Mouse (Mus musculus): Measurements from ENCODE around the gene Tmsb15a. TPM values are rescaled to one million over a fixed set of nuclear protein-coding genes. Genes with fewer than 3 reads are reported as not detected.
A peak's percentile ranks its signal among the peaks of the same experiment; 100 is the strongest.
"Not testable (repeated sequence)": the region's sequence is repeated elsewhere in the genome, so short reads cannot be mapped to it uniquely, and the experiment has no call there.

Gene Tmsb15a
- not detected in 2 replicates for polyA plus RNA-seq (2016; fragmentation: Nextera tagmentation; extraction: Ambion mirVana)

- Histone ChIP-seq H3K4me3 (replicated peaks) (no peak within 1 kb of the TSS), H3K4me2 (no peak within 1 kb of the TSS), H3K27me3 (peaks cover 19% of the 10 kb centered on the region), H3K9me3 (no peaks in the 10 kb centered on the region), H3K4me1 (no peaks in the 10 kb centered on the region), H3K36me3 (replicated peaks) (no peaks in the 10 kb centered on the region), H3K27ac (no peak within 1 kb of the TSS), H3K9ac (no peak within 1 kb of the TSS)
- ATAC-seq (ENCODE audit: low FRiP score), result no peak
- WGBS, result 86% methylated on average over 10 of the region's 10 CpGs
These were observed at the start of gene Tmsb15a for GRCm38 (mm10) chrX:135725161-135725560. Tmsb15a (minus strand) TSS chrX:135725261.

- Histone ChIP-seq H3K4me3 (replicated peaks) (no peak overlapping the region), H3K9me3 (no peaks in the 10 kb centered on the region), H3K9ac (no peak overlapping the region), H3K4me2 (no peak overlapping the region), H3K36me3 (replicated peaks) (0 out of 2 replicates have a peak, but pooled peaks cover 3% of the 10 kb centered on the region), H3K4me1 (no peaks in the 10 kb centered on the region), H3K27me3 (no peaks in the 10 kb centered on the region), H3K27ac (no peak overlapping the region)
- ATAC-seq (ENCODE audit: low FRiP score), result no peak
- 76% methylated on average over 2 of the region's 2 CpGs for WGBS
These were observed 43.5 kb upstream of the Tmsb15a start for GRCm38 (mm10) chrX:135768565-135768964.

- WGBS, result 74% methylated on average over 3 of the region's 3 CpGs
- H3K4me3 ChIP-seq (replicated peaks), result no peak overlapping the region
- peaks cover 3% of the 10 kb centered on the region; the same call in 1 of the 2 replicates for H3K36me3 ChIP-seq (replicated peaks)
- H3K4me1 ChIP-seq, result no peaks in the 10 kb centered on the region
- no peak for ATAC-seq (ENCODE audit: low FRiP score)
- no peak overlapping the region for H3K9ac ChIP-seq
- no peaks in the 10 kb centered on the region for H3K9me3 ChIP-seq
- no peak overlapping the region for H3K27ac ChIP-seq
- no peak overlapping the region for H3K4me2 ChIP-seq
- H3K27me3 ChIP-seq, result no peaks in the 10 kb centered on the region
These were observed 43.0 kb upstream of the Tmsb15a start for GRCm38 (mm10) chrX:135768043-135768548.

- ATAC-seq (ENCODE audit: low FRiP score), result no peak
- H3K4me3 ChIP-seq (replicated peaks), result no peak overlapping the region
- no peak overlapping the region for H3K27ac ChIP-seq
These were observed 36.6 kb upstream of the Tmsb15a start for GRCm38 (mm10) chrX:135761707-135762106.

GRCm38 (mm10) chrX:135752832-135753231 is 27.8 kb upstream of the Tmsb15a start:
- Histone ChIP-seq H3K4me1 (no peaks in the 10 kb centered on the region), H3K9me3 (no peaks in the 10 kb centered on the region), H3K9ac (no peak overlapping the region), H3K27ac (no peak overlapping the region), H3K27me3 (no peaks in the 10 kb centered on the region), H3K4me2 (no peak overlapping the region), H3K4me3 (replicated peaks) (no peak overlapping the region), H3K36me3 (replicated peaks) (peaks cover 9% of the 10 kb centered on the region)
- no peak for ATAC-seq (ENCODE audit: low FRiP score)
- 5% methylated on average over 2 of the region's 2 CpGs for WGBS

More at GRCm38 (mm10) chrX:135761707-135762106, 36.6 kb upstream of the Tmsb15a start:
- Histone ChIP-seq H3K4me2 (no peak overlapping the region), H3K36me3 (replicated peaks) (peaks cover 7% of the 10 kb centered on the region; the same call in 1 of the 2 replicates), H3K9ac (no peak overlapping the region), H3K4me1 (no peaks in the 10 kb centered on the region), H3K9me3 (no peaks in the 10 kb centered on the region), H3K27me3 (no peaks in the 10 kb centered on the region)

GRCm38 (mm10) chrX:135745376-135745775 is 20.3 kb upstream of the Tmsb15a start:
- H3K4me2 ChIP-seq; H3K4me3 ChIP-seq (replicated peaks); H3K27me3 ChIP-seq; ATAC-seq (ENCODE audit: low FRiP score); H3K27ac ChIP-seq; H3K9ac ChIP-seq; H3K36me3 ChIP-seq (replicated peaks); H3K4me1 ChIP-seq; H3K9me3 ChIP-seq: not testable (repeated sequence)
- 91% methylated on average over 3 of the region's 3 CpGs for WGBS

- WGBS, result 20% methylated on average over 7 of the region's 7 CpGs
- H3K9ac ChIP-seq, result peak overlapping the region; percentile 52
- no peak for ATAC-seq (ENCODE audit: low FRiP score)
- H3K4me1 ChIP-seq, result 0 out of 2 replicates have a peak, but pooled peaks cover 6% of the 10 kb centered on the region
- peak overlapping the region; percentile 55 for H3K4me3 ChIP-seq (replicated peaks)
- peaks cover 6% of the 10 kb centered on the region for H3K36me3 ChIP-seq (replicated peaks)
- H3K27me3 ChIP-seq, result peaks cover 6% of the 10 kb centered on the region; the same call in 1 of the 2 replicates
- H3K9me3 ChIP-seq, result no peaks in the 10 kb centered on the region
- H3K27ac ChIP-seq, result no peak overlapping the region; the same call in 1 of the 2 replicates
- H3K4me2 ChIP-seq, result peak overlapping the region; percentile 55
These were observed 17.9 kb upstream of the Tmsb15a start for GRCm38 (mm10) chrX:135743056-135743355.

- peak within 1 kb of the TSS; percentile 52 for H3K9ac ChIP-seq
- peaks cover 6% of the 10 kb centered on the region; the same call in 1 of the 2 replicates for H3K27me3 ChIP-seq
- H3K27ac ChIP-seq, result peak within 1 kb of the TSS; percentile 87
- peak within 1 kb of the TSS; percentile 55 for H3K4me3 ChIP-seq (replicated peaks)
- peaks cover 6% of the 10 kb centered on the region for H3K36me3 ChIP-seq (replicated peaks)
- peak within 1 kb of the TSS; percentile 55 for H3K4me2 ChIP-seq
- peak; percentile 98 for ATAC-seq (ENCODE audit: low FRiP score)
- 20% methylated on average over 48 of the region's 48 CpGs for WGBS
- 0 out of 2 replicates have a peak, but pooled peaks cover 6% of the 10 kb centered on the region for H3K4me1 ChIP-seq
- no peaks in the 10 kb centered on the region for H3K9me3 ChIP-seq
These were observed 17.4 kb upstream of the Tmsb15a start, which contains the start of the genes Armcx5 and Gprasp1 for GRCm38 (mm10) chrX:135742304-135743055. Armcx5 (plus strand) TSS chrX:135742733. Gprasp1 (plus strand) TSS chrX:135742733.

- Histone ChIP-seq H3K9ac (no peak overlapping the region), H3K27ac (no peak overlapping the region), H3K27me3 (peaks cover 9% of the 10 kb centered on the region; the same call in 1 of the 2 replicates), H3K9me3 (no peaks in the 10 kb centered on the region), H3K4me1 (0 out of 2 replicates have a peak, but pooled peaks cover 6% of the 10 kb centered on the region), H3K36me3 (replicated peaks) (no peaks in the 10 kb centered on the region), H3K4me2 (no peak overlapping the region), H3K4me3 (replicated peaks) (no peak overlapping the region)
- no peak for ATAC-seq (ENCODE audit: low FRiP score)
- 95% methylated on average over 2 of the region's 2 CpGs for WGBS
These were observed 13.9 kb upstream of the Tmsb15a start for GRCm38 (mm10) chrX:135738730-135739520.

GRCm38 (mm10) chrX:135712845-135713244 is 12.2 kb downstream of the Tmsb15a start:
- Histone ChIP-seq H3K4me2 (no peak overlapping the region), H3K27ac (no peak overlapping the region), H3K9me3 (no peaks in the 10 kb centered on the region), H3K36me3 (replicated peaks) (no peaks in the 10 kb centered on the region), H3K27me3 (peaks cover 2% of the 10 kb centered on the region; the same call in 1 of the 2 replicates), H3K4me1 (no peaks in the 10 kb centered on the region), H3K4me3 (replicated peaks) (no peak overlapping the region), H3K9ac (no peak overlapping the region)
- 83% methylated on average over 2 of the region's 2 CpGs for WGBS
- ATAC-seq (ENCODE audit: low FRiP score), result no peak

GRCm38 (mm10) chrX:135704349-135704748 is 20.7 kb downstream of the Tmsb15a start:
- Histone ChIP-seq H3K4me1 (no peaks in the 10 kb centered on the region), H3K36me3 (replicated peaks) (no peaks in the 10 kb centered on the region), H3K9me3 (no peaks in the 10 kb centered on the region), H3K9ac (no peak overlapping the region), H3K4me3 (replicated peaks) (no peak overlapping the region), H3K4me2 (no peak overlapping the region), H3K27ac (no peak overlapping the region), H3K27me3 (peaks cover 10% of the 10 kb centered on the region; the same call in 1 of the 2 replicates)
- no peak for ATAC-seq (ENCODE audit: low FRiP score)
- WGBS, result 70% methylated on average over 2 of the region's 2 CpGs

GRCm38 (mm10) chrX:135703111-135703510 is 21.9 kb downstream of the Tmsb15a start:
- Histone ChIP-seq H3K36me3 (replicated peaks) (no peaks in the 10 kb centered on the region), H3K9ac (no peak overlapping the region), H3K4me3 (replicated peaks) (no peak overlapping the region), H3K27me3 (peaks cover 10% of the 10 kb centered on the region; the same call in 1 of the 2 replicates), H3K4me2 (no peak overlapping the region), H3K9me3 (no peaks in the 10 kb centered on the region), H3K27ac (no peak overlapping the region), H3K4me1 (no peaks in the 10 kb centered on the region)
- no peak for ATAC-seq (ENCODE audit: low FRiP score)
- 91% methylated on average over 1 of the region's 1 CpGs for WGBS

Measured in forebrain, embryonic 12.5 days (tissue).